Mouse (Mus musculus) layer of hippocampus, postnatal 14 days (tissue): ENCODE measurements around the gene Slc17a1. TPM values are rescaled to one million over a fixed set of nuclear protein-coding genes. Genes with fewer than 3 reads are reported as not detected.

Experiments used
- DNase-seq, 2 experiments: peaks; one replicate each; pipeline ENCODE4 v3.0.0; 2021 to 2022; ENCODE audit warnings: low spot score in 2 of 2, mixed read lengths in 1 of 2
- microRNA-seq, 2 experiments: library from miRNA; unstranded; fragments of <30 nt; microRNA quantifications; one replicate each; pipeline ENCODE4 v1.2.0; 2021
- total RNA-seq, 2 experiments: library from RNA; stranded (reverse); gene quantifications; 2 replicates each; pipeline ENCODE4 v1.2.3; 2021

Gene Slc17a1
- total RNA-seq, 2 experiments from 2014 or later, result not detected

DNA sequence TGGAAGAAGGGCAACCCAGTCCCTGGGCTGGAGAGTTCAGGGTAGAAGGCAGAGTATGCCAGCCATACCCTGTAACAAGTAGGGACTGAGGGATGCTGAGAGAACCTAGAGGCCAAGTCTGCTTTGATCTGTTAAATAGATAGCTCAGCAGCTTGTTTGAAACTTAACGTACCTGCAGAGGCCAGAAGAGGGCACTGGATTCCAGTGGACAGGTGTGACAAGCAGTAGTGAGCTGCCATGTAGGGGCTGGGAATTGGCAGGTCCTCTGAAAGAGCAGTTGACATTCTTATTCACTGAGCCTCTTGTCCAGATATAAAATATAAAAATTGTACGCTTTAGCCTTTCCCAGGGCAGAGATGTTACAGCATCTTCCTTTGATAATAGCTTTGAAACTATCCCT lies 75.3 kb downstream of the Slc17a1 start:
- no peak for DNase-seq

Small RNA genes lying within 50 kb of the gene (microRNA-seq; reads per million reads assigned to microRNA genes)
- gene Gm44344, result 0 reads per million in 2 experiments

Other genes starting within 250 kb of the Slc17a1 start
- 1 to 10 TPM; 6.8 to 8.7 TPM for gene Hist1h2be, start 246.6 kb upstream of the Slc17a1 start, total RNA-seq
- 10 to 100 TPM; 63.5 to 74.1 TPM for gene Hist1h1e, start 245.2 kb upstream of the Slc17a1 start, total RNA-seq
- gene Hist1h2ac, start 183.8 kb upstream of the Slc17a1 start, total RNA-seq, result 1 to 10 TPM; 2.9 TPM
- gene Hist1h2bc, start 183.6 kb upstream of the Slc17a1 start, total RNA-seq, result 10 to 100 TPM; 37.1 to 42.7 TPM
- not detected for gene Hist1h1t, start 171.9 kb upstream of the Slc17a1 start, total RNA-seq
- 100 to 1,000 TPM in 1 of 2 experiments, 10 to 100 TPM in 1; 94.6 to 106 TPM for gene Hist1h4c, start 169.3 kb upstream of the Slc17a1 start, total RNA-seq
- 1 to 10 TPM; 3.4 to 5.4 TPM for gene Hfe, start 156.9 kb upstream of the Slc17a1 start, total RNA-seq
- gene Hist1h1c, start 128.9 kb upstream of the Slc17a1 start, total RNA-seq, result 10 to 100 TPM; 64.6 to 74.5 TPM
- gene Hist1h3c, start 122.1 kb upstream of the Slc17a1 start, total RNA-seq, result 10 to 100 TPM; 11.9 to 12.2 TPM
- 10 to 100 TPM; 19.6 to 29.4 TPM for gene Hist1h2bb, start 121.0 kb upstream of the Slc17a1 start, total RNA-seq
- gene Hist1h2ab, start 116.6 kb upstream of the Slc17a1 start, total RNA-seq, result 10 to 100 TPM; 27.5 to 46.6 TPM
- 10 to 100 TPM; 26.7 to 45.4 TPM for gene Hist1h3b, start 115.5 kb upstream of the Slc17a1 start, total RNA-seq
- 10 to 100 TPM; 57.3 to 79.4 TPM for gene Hist1h4b, start 110.7 kb upstream of the Slc17a1 start, total RNA-seq
- 10 to 100 TPM; 51.4 to 65.1 TPM for gene Hist1h4a, start 106.5 kb upstream of the Slc17a1 start, total RNA-seq
- gene Hist1h3a, start 105.4 kb upstream of the Slc17a1 start, total RNA-seq, result 10 to 100 TPM; 29.8 to 47.4 TPM
- 10 to 100 TPM; 22.8 to 32.9 TPM for gene Hist1h1a, start 104.1 kb upstream of the Slc17a1 start, total RNA-seq
- not detected for gene Trim38, start 97.8 kb upstream of the Slc17a1 start, total RNA-seq
- gene Slc17a2, start 60.8 kb upstream of the Slc17a1 start, total RNA-seq, result under 1 TPM; 0.10 to 0.18 TPM
- gene Slc17a3, start 28.3 kb upstream of the Slc17a1 start, total RNA-seq, result not detected
- gene Slc17a4, start 47.3 kb downstream of the Slc17a1 start, total RNA-seq, result not detected
- not detected for gene Hist1h2ba, start 66.4 kb downstream of the Slc17a1 start, total RNA-seq
- gene Hist1h2aa, start 66.7 kb downstream of the Slc17a1 start, total RNA-seq, result not detected
- gene Scgn, start 123.5 kb downstream of the Slc17a1 start, total RNA-seq, result 1 to 10 TPM; 1.5 to 1.9 TPM